Mouse (Mus musculus) midbrain, embryonic 12.5 days (tissue): ENCODE measurements around the gene Tbc1d22b. TPM values are rescaled to one million over a fixed set of nuclear protein-coding genes. Genes with fewer than 3 reads are reported as not detected.
"Not testable (repeated sequence)": the region's sequence is repeated elsewhere in the genome, so short reads cannot be mapped to it uniquely, and the experiment has no call there.

Experiments
- ATAC-seq: fragments of 200-750 bp; cut with Nextera tagmentation; 2 replicates; pipeline ENCODE4 v1.8.0; 2017; ENCODE audit warnings: low read depth, moderate TSS enrichment, moderate library complexity; ENCODE audit not compliant: low FRiP score
- H3K27ac ChIP-seq: fragments of 300-500 bp; sonication (generic); replicated peaks from 2 replicates; pipeline ENCODE4 v1.5.1; 2016; ENCODE audit warnings: mild to moderate bottlenecking
- H3K27me3 ChIP-seq: fragments of 300-500 bp; sonication (generic); 2 replicates; pipeline ENCODE4 v1.6.1; 2016; ENCODE audit warnings: mild to moderate bottlenecking
- H3K36me3 ChIP-seq: fragments of 300-500 bp; sonication (generic); 2 replicates; pipeline ENCODE4 v1.6.1; 2016
- H3K4me1 ChIP-seq: fragments of 300-500 bp; sonication (generic); 2 replicates; pipeline ENCODE4 v1.6.1; 2016
- H3K4me2 ChIP-seq: fragments of 300-500 bp; sonication (generic); replicated peaks from 2 replicates; pipeline ENCODE4 v1.6.1; 2016; ENCODE audit warnings: mild to moderate bottlenecking, moderate library complexity
- H3K4me3 ChIP-seq: fragments of 300-500 bp; sonication (generic); 2 replicates; pipeline ENCODE4 v1.5.1; 2016; ENCODE audit warnings: mild to moderate bottlenecking
- H3K9ac ChIP-seq: fragments of 300-500 bp; sonication (generic); replicated peaks from 2 replicates; pipeline ENCODE4 v1.6.1; 2016; ENCODE audit warnings: mild to moderate bottlenecking, moderate library complexity
- H3K9me3 ChIP-seq: fragments of 300-500 bp; sonication (generic); 2 replicates; pipeline ENCODE4 v1.6.1; 2016; ENCODE audit warnings: mild to moderate bottlenecking
- WGBS: fragments of 180-500 bp; shearing (Covaris S2); methylation state at CpG from one replicate; pipeline ENCODE4 v1.1.7; 2016; 5-methylcytosine and 5-hydroxymethylcytosine counted together
- polyA plus RNA-seq: library from polyadenylated mRNA; unstranded; fragments of >200 nt; fragmentation: Nextera tagmentation; extraction: Ambion mirVana; gene quantifications from 2 replicates; pipeline ENCODE4 v1.2.1, GENCODE M21; 2016

The Tbc1d22b gene
- polyA plus RNA-seq, 1 experiment from 2014 or later: 24.1 TPM

- no peak for ATAC-seq
- H3K36me3 ChIP-seq: peaks cover 62% of the 10 kb centered on the region
Observed at GRCm38 (mm10) chr17:29603283-29603682, 53.7 kb downstream of the Tbc1d22b start.

GRCm38 (mm10) chr17:29613453-29613852, 63.9 kb downstream of the Tbc1d22b start:
- H3K36me3 ChIP-seq, H3K9me3 ChIP-seq, H3K27ac ChIP-seq, H3K9ac ChIP-seq, H3K4me3 ChIP-seq, H3K4me2 ChIP-seq, ATAC-seq, H3K27me3 ChIP-seq: not testable (repeated sequence)
- H3K4me1 ChIP-seq: peaks cover 31% of the 10 kb centered on the region
- WGBS: 86% methylated on average over 5 of the region's 5 CpGs

More at GRCm38 (mm10) chr17:29603283-29603682, 53.7 kb downstream of the Tbc1d22b start:
- no peaks in the 10 kb centered on the region for H3K4me1 ChIP-seq
- WGBS: 25% methylated on average over 6 of the region's 6 CpGs
- H3K9ac ChIP-seq: no peak overlapping the region
- no peak overlapping the region for H3K4me2 ChIP-seq
- H3K27me3 ChIP-seq: no peaks in the 10 kb centered on the region
- H3K27ac ChIP-seq: no peak overlapping the region
- H3K4me3 ChIP-seq: no peak overlapping the region
- no peaks in the 10 kb centered on the region for H3K9me3 ChIP-seq

- peaks cover 12% of the 10 kb centered on the region; the same call in 1 of the 2 replicates for H3K36me3 ChIP-seq
- peak within 1 kb of the TSS; percentile 96 for H3K27ac ChIP-seq
- H3K4me1 ChIP-seq: peaks cover 31% of the 10 kb centered on the region
- no peaks in the 10 kb centered on the region for H3K9me3 ChIP-seq
- peak; percentile 91 for ATAC-seq
- peak within 1 kb of the TSS; percentile 91 for H3K4me2 ChIP-seq
- H3K9ac ChIP-seq: peak within 1 kb of the TSS; percentile 97
- peak within 1 kb of the TSS; percentile 96 for H3K4me3 ChIP-seq
- H3K27me3 ChIP-seq: no peaks in the 10 kb centered on the region
- 3% methylated on average over 52 of the region's 52 CpGs for WGBS
Observed at GRCm38 (mm10) chr17:29614115-29615023, 64.8 kb downstream of the Tbc1d22b start, which contains the start of the genes Rnf8 and Gm28043. TSS of gene Rnf8 (plus strand) at chr17:29614790. TSS of gene Gm28043 (plus strand) at chr17:29614876.

GRCm38 (mm10) chr17:29615024-29615551, 65.5 kb downstream of the Tbc1d22b start:
- Histone ChIP-seq H3K4me1 (peaks cover 31% of the 10 kb centered on the region), H3K4me2 (peak overlapping the region; percentile 91), H3K4me3 (peak overlapping the region; percentile 96), H3K27ac (peak overlapping the region; percentile 96), H3K9me3 (no peaks in the 10 kb centered on the region), H3K36me3 (peaks cover 19% of the 10 kb centered on the region), H3K27me3 (no peaks in the 10 kb centered on the region), H3K9ac (peak overlapping the region; percentile 97)
- under 1% methylated on average over 42 of the region's 43 CpGs for WGBS
- 0 out of 2 replicates have a peak, but pooled peaks have one; percentile 2 for ATAC-seq

GRCm38 (mm10) chr17:29615616-29616015, 66.0 kb downstream of the Tbc1d22b start:
- H3K4me2 ChIP-seq: peak overlapping the region; percentile 91
- peak overlapping the region; percentile 96; the same call in 1 of the 2 replicates for H3K27ac ChIP-seq
- peak overlapping the region; percentile 96 for H3K4me3 ChIP-seq
- WGBS: 12% methylated on average over 4 of the region's 4 CpGs
- H3K27me3 ChIP-seq: no peaks in the 10 kb centered on the region
- peaks cover 22% of the 10 kb centered on the region for H3K36me3 ChIP-seq
- H3K4me1 ChIP-seq: peaks cover 31% of the 10 kb centered on the region
- peak overlapping the region; percentile 97 for H3K9ac ChIP-seq
- no peaks in the 10 kb centered on the region for H3K9me3 ChIP-seq
- ATAC-seq: no peak

GRCm38 (mm10) chr17:29619231-29619630, 69.6 kb downstream of the Tbc1d22b start:
- H3K9me3 ChIP-seq: no peaks in the 10 kb centered on the region
- no peak overlapping the region for H3K9ac ChIP-seq
- 91% methylated on average over 3 of the region's 3 CpGs for WGBS
- peaks cover 56% of the 10 kb centered on the region for H3K36me3 ChIP-seq
- no peak overlapping the region for H3K27ac ChIP-seq
- no peak overlapping the region for H3K4me3 ChIP-seq
- no peak overlapping the region for H3K4me2 ChIP-seq
- ATAC-seq: no peak
- peaks cover 28% of the 10 kb centered on the region for H3K4me1 ChIP-seq
- no peaks in the 10 kb centered on the region for H3K27me3 ChIP-seq

- no peaks in the 10 kb centered on the region for H3K27me3 ChIP-seq
- no peak overlapping the region for H3K4me2 ChIP-seq
- H3K4me3 ChIP-seq: no peak overlapping the region
- no peak overlapping the region for H3K9ac ChIP-seq
- no peak overlapping the region for H3K27ac ChIP-seq
- H3K36me3 ChIP-seq: peaks cover 96% of the 10 kb centered on the region
- WGBS: 95% methylated on average over 8 of the region's 8 CpGs
- ATAC-seq: no peak
- no peaks in the 10 kb centered on the region for H3K9me3 ChIP-seq
- no peaks in the 10 kb centered on the region for H3K4me1 ChIP-seq
Observed at GRCm38 (mm10) chr17:29623488-29623887, 73.9 kb downstream of the Tbc1d22b start.

- no peak for ATAC-seq
- Histone ChIP-seq H3K27ac (no peak overlapping the region), H3K9me3 (no peaks in the 10 kb centered on the region), H3K36me3 (peaks cover 96% of the 10 kb centered on the region), H3K4me3 (no peak overlapping the region), H3K4me1 (no peaks in the 10 kb centered on the region), H3K4me2 (no peak overlapping the region), H3K9ac (no peak overlapping the region), H3K27me3 (no peaks in the 10 kb centered on the region)
- 94% methylated on average over 9 of the region's 9 CpGs for WGBS
Observed at GRCm38 (mm10) chr17:29627285-29627684, 77.7 kb downstream of the Tbc1d22b start.

GRCm38 (mm10) chr17:29628946-29629345, 79.4 kb downstream of the Tbc1d22b start:
- no peak for ATAC-seq
- WGBS: 91% methylated on average over 5 of the region's 5 CpGs

GRCm38 (mm10) chr17:29629620-29630019, 80.0 kb downstream of the Tbc1d22b start:
- no peak for ATAC-seq
- 89% methylated on average over 5 of the region's 5 CpGs for WGBS
- H3K9ac ChIP-seq: no peak overlapping the region
- H3K9me3 ChIP-seq: no peaks in the 10 kb centered on the region
- no peak overlapping the region for H3K4me3 ChIP-seq
- no peak overlapping the region for H3K27ac ChIP-seq
- no peaks in the 10 kb centered on the region for H3K27me3 ChIP-seq
- peaks cover 94% of the 10 kb centered on the region for H3K36me3 ChIP-seq
- no peak overlapping the region for H3K4me2 ChIP-seq
- H3K4me1 ChIP-seq: no peaks in the 10 kb centered on the region

More at GRCm38 (mm10) chr17:29628946-29629345, 79.4 kb downstream of the Tbc1d22b start:
- peaks cover 94% of the 10 kb centered on the region for H3K36me3 ChIP-seq
- H3K9me3 ChIP-seq: no peaks in the 10 kb centered on the region
- H3K9ac ChIP-seq: no peak overlapping the region
- H3K4me3 ChIP-seq: no peak overlapping the region
- H3K27me3 ChIP-seq: no peaks in the 10 kb centered on the region
- no peak overlapping the region for H3K27ac ChIP-seq
- H3K4me2 ChIP-seq: no peak overlapping the region
- no peaks in the 10 kb centered on the region for H3K4me1 ChIP-seq

GRCm38 (mm10) chr17:29632312-29632711, 82.7 kb downstream of the Tbc1d22b start:
- no peak for ATAC-seq
- Histone ChIP-seq H3K9ac (no peak overlapping the region), H3K4me3 (no peak overlapping the region), H3K9me3 (no peaks in the 10 kb centered on the region), H3K4me2 (no peak overlapping the region), H3K4me1 (no peaks in the 10 kb centered on the region), H3K27me3 (no peaks in the 10 kb centered on the region), H3K36me3 (peaks cover 92% of the 10 kb centered on the region), H3K27ac (no peak overlapping the region)
- WGBS: 97% methylated on average over 11 of the region's 11 CpGs

- Histone ChIP-seq H3K36me3 (peaks cover 86% of the 10 kb centered on the region), H3K27ac (no peak overlapping the region), H3K4me3 (no peak overlapping the region), H3K9me3 (no peaks in the 10 kb centered on the region), H3K27me3 (no peaks in the 10 kb centered on the region), H3K4me1 (no peaks in the 10 kb centered on the region), H3K9ac (no peak overlapping the region), H3K4me2 (no peak overlapping the region)
- WGBS: 92% methylated on average over 8 of the region's 8 CpGs
- ATAC-seq: no peak
Observed at GRCm38 (mm10) chr17:29635492-29635891, 85.9 kb downstream of the Tbc1d22b start.
